Mouse (Mus musculus): ENCODE results near the gene Irf8. TPM values are rescaled to one million over a fixed set of nuclear protein-coding genes. Genes with fewer than 3 reads are reported as not detected.

Irf8 gene
- 1 to 10 TPM; 4.7 to 5.2 TPM for total RNA-seq (2021)

DNA sequence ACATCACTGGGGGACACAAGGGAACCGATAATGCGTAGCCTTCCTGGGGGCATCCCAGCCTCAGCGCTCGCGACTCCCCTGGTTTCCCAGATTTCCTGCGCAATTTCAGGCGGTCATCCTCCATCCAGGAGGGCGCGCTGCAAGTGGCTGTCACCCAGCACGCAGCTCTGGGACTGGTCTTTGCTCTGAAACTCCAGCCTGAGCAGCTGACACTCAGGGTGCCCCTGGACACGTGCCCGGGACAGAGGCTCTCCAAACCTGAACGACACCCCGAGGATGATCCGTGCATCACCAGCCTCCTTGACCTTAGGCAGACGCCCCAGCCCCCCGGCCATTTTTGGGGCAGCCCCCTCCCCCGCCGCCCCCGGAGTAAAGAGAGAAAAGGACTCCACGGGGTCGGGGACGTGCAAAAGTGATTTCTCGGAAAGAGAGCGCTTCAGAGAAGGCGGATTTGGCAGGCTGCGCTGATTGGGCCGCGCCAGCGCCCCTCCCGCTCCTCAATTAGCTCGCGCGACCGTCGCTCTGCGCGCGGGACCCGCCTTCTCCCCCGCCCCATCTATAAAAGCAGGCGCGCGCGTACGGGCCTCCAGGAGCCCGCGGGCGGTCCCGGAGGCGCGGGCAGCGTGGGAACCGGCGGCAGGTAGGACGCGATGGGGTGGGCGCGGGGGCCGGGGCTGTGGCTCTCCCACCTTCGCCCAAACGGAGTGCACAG is at the start of gene Irf8:
TSS of gene Irf8 (plus strand) at position 589 of the 712 bp plus-strand sequence.
- peak; percentile 75 to 83 for DNase-seq

GRCm38 (mm10) chr8:120686576-120686975 is 49.6 kb upstream of the Irf8 start:
- DNase-seq = no peak

- DNase-seq = no peak
Observed at GRCm38 (mm10) chr8:120687786-120688185, 48.4 kb upstream of the Irf8 start.

DNA sequence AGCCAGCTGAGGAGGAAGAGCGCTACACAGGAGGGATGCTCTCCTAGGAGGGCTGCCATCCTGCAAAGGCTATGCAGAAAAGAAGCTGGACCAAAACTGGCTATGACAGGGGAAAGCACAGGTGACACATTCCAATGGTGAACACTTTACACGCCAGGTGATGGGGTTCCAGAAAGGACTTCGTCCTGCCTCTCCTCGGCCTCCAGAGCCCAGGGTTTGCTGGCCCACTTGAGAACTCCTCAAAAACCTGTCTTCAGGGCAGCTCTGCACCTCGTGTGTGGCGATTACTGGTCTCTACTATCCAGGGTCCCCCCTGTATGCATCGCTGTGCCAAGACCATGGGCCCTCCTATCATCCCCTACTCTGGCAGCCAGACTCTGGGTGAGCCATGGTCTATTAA is 47.6 kb upstream of the Irf8 start:
- no peak for DNase-seq

DNA sequence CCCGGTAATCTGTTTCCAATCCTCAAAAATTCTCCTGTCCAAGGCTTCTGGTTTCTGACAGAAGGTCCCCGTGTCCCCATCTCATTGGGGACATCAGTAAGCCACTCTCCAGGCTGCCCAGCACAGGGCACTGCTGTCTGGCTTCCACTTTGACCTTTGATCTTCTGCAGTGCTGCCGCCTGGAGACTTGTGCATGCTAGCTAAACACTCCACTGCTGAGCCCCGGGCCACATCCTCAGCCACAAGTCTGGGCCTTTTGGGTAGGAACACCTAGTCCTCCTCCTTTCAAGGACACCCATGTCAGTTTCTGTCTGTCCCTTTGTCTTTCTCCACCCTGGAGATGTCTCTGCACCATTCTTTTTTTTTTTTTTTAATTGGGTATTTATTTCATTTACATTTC is 43.2 kb upstream of the Irf8 start:
- no peak for DNase-seq

- no peak for DNase-seq
Observed at GRCm38 (mm10) chr8:120693861-120694493, 42.2 kb upstream of the Irf8 start.

GRCm38 (mm10) chr8:120696401-120697153 is 39.6 kb upstream of the Irf8 start:
- no peak for DNase-seq

- DNase-seq = no peak
Observed at GRCm38 (mm10) chr8:120697154-120697978, 38.8 kb upstream of the Irf8 start.

DNA sequence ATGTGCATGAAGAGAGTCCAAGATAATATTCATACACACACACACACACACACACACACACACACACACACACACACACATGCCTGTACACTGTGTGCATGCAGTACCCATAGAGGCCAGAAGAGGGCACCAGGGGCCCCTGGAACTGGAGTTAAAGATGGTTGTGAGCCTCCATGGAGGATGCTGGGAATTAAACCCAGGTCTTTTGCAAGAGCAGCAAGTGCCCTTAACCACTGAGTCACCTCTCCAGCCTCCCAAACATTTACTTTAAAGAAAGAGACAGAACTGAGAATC is 38.2 kb upstream of the Irf8 start:
- no peak for DNase-seq

DNA sequence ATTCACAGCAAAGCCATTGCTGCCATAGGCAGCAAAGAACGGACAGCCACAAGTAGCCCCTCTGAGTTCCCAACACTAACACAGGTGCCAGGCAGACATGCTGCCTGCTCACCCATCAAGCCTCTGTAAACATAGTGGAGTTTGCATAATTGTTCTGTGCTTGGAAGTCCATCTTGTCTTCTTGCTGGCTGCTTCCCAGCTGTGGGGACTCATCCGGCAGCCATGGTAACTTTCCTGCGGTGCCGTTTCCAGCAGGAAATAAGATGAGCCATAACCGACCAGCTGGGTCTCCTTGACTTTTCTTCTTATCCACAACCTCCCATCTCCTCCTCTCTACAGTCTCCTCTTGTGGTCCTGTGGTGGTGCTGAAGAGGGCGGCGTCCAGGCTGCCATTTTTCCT is 37.7 kb upstream of the Irf8 start:
- DNase-seq = no peak

DNA sequence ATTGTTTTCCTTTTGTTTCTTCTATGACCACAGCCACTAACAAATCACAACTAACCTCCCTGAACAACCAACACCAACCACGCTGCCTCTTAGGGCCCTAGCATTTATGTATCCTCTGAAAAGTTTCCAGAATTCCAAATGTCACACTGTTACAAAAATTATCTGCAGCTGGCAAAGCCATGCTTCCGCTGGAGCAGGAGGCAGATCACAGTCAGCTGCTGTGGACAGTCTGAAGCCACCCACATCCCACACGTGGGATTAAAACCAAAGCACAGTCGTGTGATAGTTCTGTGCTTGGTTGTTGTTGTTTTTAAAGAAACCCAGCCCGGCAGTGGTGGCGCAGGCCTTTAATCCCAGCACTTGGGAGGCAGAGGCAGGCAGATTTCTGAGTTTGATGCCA is 37.1 kb upstream of the Irf8 start:
- no peak for DNase-seq

DNA sequence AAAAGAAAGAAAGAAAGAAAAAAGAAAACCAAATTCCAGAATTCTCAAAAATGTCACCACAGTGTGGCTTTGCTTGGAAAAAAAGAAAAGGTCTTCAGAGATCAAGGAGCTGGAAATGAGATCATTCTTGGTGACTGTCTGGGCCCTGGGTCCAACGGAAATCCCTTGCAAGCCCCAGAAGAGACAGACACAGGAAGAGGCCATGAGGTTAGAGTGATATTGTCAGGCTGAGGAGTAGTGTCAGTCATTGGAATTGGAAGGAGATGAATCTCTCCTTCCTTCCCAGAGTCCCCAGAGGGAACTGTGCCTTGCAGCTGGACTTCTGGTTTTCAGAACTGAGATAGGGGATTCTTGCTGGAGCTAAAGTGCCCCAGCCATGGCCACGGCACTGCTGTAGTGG is 36.6 kb upstream of the Irf8 start:
- DNase-seq = no peak

GRCm38 (mm10) chr8:120700053-120700452 is 36.1 kb upstream of the Irf8 start:
- DNase-seq = no peak

- DNase-seq = no peak
Observed at GRCm38 (mm10) chr8:120701758-120702465, 34.2 kb upstream of the Irf8 start.

DNA sequence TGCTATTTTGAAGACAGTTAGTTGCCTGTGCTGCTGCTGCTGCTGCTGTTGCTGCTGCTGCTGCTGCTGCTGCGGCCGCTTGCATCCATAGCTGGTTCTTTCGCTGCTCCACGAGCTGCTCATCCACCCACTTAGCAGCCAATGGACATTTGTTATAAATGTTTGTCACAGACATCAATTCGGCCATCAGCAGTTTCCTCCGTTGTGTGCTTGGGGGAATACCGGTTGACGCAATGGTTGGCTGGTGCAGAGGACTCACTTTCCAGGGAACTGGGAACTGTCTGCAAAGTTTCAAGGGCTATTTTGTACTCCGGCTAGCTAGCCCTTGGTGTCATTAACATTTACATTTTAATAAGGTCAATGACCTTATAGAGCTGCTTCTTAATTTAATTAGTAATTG is 32.0 kb upstream of the Irf8 start:
- no peak for DNase-seq

DNA sequence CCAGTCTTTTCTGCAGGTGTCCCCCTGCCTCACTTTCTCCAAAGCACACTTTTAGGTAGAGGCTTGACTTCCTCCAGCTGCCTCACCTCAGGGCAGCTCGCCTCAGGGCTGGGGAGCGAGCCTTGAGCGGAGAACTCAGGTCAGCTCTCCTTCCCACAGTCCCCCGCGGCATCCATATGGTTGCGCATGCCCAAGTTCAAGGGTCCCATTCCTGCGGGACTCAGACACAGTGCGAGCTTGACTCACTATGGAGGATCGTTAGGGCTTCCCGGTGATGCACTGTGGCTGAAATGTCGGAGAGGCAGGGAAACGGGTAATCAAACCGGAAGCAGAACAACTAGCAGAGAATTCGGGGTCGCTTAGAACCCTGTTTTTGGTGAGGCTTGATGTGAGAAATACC is 31.0 kb upstream of the Irf8 start:
- DNase-seq = no peak

DNA sequence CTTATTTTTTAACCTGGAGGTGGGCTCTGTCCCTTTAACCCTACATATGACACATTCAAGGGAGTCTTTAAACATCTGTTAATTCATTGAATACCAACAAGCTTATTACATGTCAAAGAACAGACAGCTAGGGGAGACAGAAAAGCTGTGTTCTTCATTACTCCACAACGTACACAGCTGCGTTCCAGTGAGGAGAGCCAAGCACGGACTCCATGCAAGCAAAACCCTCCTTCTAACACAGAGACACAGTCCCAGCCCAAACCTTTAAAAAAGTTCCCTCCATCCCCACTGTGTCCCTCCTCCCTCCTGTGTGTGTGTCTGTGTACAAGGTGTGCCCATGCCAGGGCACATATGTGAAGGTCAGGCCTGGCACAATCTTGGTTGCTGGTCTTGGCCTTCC is 30.0 kb upstream of the Irf8 start:
- no peak for DNase-seq

- no peak for DNase-seq
Observed at GRCm38 (mm10) chr8:120709176-120709575, 27.0 kb upstream of the Irf8 start.

- DNase-seq = no peak
Observed at GRCm38 (mm10) chr8:120715200-120715599, 21.0 kb upstream of the Irf8 start.

- no peak for DNase-seq
Observed at GRCm38 (mm10) chr8:120715996-120716680, 20.0 kb upstream of the Irf8 start.

DNA sequence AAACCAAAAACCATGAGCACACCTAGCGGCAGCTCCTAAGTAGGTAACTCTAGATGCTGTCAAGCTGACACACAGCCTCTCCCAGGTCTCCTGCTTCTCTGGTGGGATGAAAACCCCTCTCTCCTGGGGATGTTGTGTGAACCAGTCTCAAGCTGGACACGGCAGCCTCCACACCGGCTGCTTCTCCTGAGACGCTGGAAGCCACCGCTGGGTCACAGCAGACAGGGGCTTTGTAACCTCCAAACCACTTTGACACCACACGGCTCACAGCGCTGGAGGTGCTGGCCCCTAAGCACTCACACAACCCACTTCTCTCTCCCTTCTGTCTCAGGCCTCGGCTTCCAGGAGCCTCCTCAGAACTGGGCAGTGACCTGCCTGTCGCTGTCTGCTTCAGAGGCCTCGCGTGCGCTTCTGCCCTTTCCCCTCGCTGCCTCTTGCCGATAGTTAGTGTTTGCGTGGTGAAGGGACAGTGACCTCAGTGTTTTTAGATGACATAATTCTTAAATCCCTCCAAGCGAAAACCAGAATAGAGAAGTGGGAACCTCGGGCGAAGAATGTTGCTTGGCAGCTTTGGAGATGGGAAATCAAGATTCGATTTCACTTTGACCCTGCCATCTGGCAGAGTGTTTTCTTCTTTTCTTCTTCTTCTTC is 16.4 kb upstream of the Irf8 start:
- no peak for DNase-seq
